ENCODE assay signal across 8 mouse cellular contexts in genomic region chr1:162077454-162077853, GRCm38 (mm10).
DNase-seq lines count a peak whose midpoint lies in the region; ATAC-seq and TF ChIP-seq lines count a peak whose summit lies in the region.

No protein-coding gene starts in this region.

- peaks cover 62% of the 10 kb centered on the region for H3K4me1 ChIP-seq in limb, embryonic 14.5 days (ENCODE audit: control insufficient read depth, insufficient read depth, low read length)

- no peak overlapping the region for H3K4me2 ChIP-seq in limb, embryonic 14.5 days (replicated peaks; ENCODE audit: low read depth, low read length, severe bottlenecking)

- no peak overlapping the region for H3K9ac ChIP-seq in limb, embryonic 14.5 days (ENCODE audit: low read depth, low read length, severe bottlenecking)

- no peaks in the 10 kb centered on the region for H3K27me3 ChIP-seq in limb, embryonic 14.5 days (ENCODE audit: control insufficient read depth, insufficient read depth, low read length)

- H3K27ac ChIP-seq in limb, embryonic 14.5 days (replicated peaks; ENCODE audit: low read depth, low read length): peak overlapping the region; percentile 89

- H3K36me3 ChIP-seq in limb, embryonic 14.5 days (ENCODE audit: control insufficient read depth, insufficient read depth, low read length): no peaks in the 10 kb centered on the region

- peak; percentile 85 for ATAC-seq in cerebellum, adult (ENCODE audit: insufficient number of reproducible peaks, low FRiP score, low TSS enrichment)
- no peak for ATAC-seq in limb, embryonic 14.5 days (ENCODE audit: low FRiP score, low read depth)
- no peak for ATAC-seq in inflammation-experienced regulatory T-cells, adult 6 months

- no peaks in the 10 kb centered on the region for H3K9me3 ChIP-seq in limb, embryonic 14.5 days (ENCODE audit: control insufficient read depth, low read length)

- WGBS in limb, embryonic 14.5 days: 28% methylated on average over 6 of the region's 6 CpGs

- no peak for TF ChIP-seq POLR2A in limb, embryonic 14.5 days (IDR thresholded peaks at IDR 0.05; ENCODE audit: borderline replicate concordance, extremely low read depth, insufficient read depth, insufficient read length)

- no peak overlapping the region for H3K4me3 ChIP-seq in limb, embryonic 14.5 days (replicated peaks; ENCODE audit: low read length)

- DNase-seq in cerebellum, postnatal 4 days (ENCODE audit: low spot score in 2 of 2): no peak
- DNase-seq in layer of hippocampus, adult 18-20 months (ENCODE audit: low spot score in 2 of 2): peak; percentile 33 to 60
- DNase-seq in layer of hippocampus, postnatal 25 days (ENCODE audit: extremely low spot score in 1 of 2, low spot score in 1 of 2): no peak
- peak; percentile 19 to 38 for DNase-seq in cerebellum, postnatal 14 days
- DNase-seq in limb, embryonic 14.5 days (ENCODE audit: low spot score): peak; percentile 75
- DNase-seq in B cell, adult 2 months: no peak

Comparison
In these comparisons a context has a peak if more than half of its experiments do, and no peak if none do; other contexts are left out.
1. DNase-seq: peak in layer of hippocampus, adult 18-20 months (2 of 2), cerebellum, postnatal 14 days (2 of 2) and limb, embryonic 14.5 days (single experiment); none in cerebellum, postnatal 4 days (0 of 2), layer of hippocampus, postnatal 25 days (0 of 2) and B cell, adult 2 months (0 of 2).